Mouse (Mus musculus) heart, postnatal 10 days (tissue): ENCODE measurements around the gene Mettl7a2. TPM values are rescaled to one million over a fixed set of nuclear protein-coding genes. Genes with fewer than 3 reads are reported as not detected.
"Not testable (repeated sequence)": the region's sequence is repeated elsewhere in the genome, so short reads cannot be mapped to it uniquely, and the experiment has no call there.

Experiments
- DNase-seq, 2 experiments: peaks; one replicate each; pipeline ENCODE4 v3.0.0; 2021
- intact Hi-C: fragments of 180-260 bp; cut with DNase I; formaldehyde crosslinking; loops from one replicate; pipeline ENCODE4 v1.15.1; 2025
- total RNA-seq, 2 experiments: library from RNA; stranded (reverse); gene quantifications; 2 replicates each; pipeline ENCODE4 v1.2.3; 2021

Mettl7a2 gene
- under 1 TPM; 0.45 to 0.53 TPM for total RNA-seq

DNA sequence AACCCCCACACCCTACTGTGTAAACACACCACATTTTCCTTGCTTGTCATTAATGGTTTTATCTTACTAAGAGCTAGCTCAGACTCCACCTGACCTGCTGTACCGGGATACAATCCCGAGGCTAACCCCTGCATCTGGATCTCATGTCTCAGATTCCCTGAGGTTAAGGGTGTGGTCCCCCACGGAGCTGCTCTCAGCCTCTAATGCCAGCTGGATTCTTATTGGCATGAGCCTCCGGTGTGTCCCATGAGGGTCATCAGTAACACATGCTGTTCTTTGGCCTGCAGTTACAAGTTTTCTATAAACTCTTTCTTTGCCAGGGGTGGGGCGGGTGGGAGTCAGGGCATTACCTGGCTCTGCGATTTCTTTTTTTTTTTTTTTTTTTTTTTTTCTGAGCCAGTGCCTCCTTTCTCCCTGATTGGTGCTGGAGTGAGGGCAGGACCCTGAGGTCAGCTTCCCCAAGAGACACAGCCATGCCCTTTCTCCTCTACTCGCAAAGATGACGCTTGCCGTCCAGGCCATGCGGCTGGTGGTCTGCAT is at the start of gene Mettl7a2, which contains the start of gene Methig1:
TSS of gene Mettl7a2 (plus strand) at position 490 of the 540 bp plus-strand sequence.
TSS of gene Methig1 (plus strand) at position 439 of the 540 bp plus-strand sequence.
- no peak for DNase-seq
- intact Hi-C loops: no loop called here

DNA sequence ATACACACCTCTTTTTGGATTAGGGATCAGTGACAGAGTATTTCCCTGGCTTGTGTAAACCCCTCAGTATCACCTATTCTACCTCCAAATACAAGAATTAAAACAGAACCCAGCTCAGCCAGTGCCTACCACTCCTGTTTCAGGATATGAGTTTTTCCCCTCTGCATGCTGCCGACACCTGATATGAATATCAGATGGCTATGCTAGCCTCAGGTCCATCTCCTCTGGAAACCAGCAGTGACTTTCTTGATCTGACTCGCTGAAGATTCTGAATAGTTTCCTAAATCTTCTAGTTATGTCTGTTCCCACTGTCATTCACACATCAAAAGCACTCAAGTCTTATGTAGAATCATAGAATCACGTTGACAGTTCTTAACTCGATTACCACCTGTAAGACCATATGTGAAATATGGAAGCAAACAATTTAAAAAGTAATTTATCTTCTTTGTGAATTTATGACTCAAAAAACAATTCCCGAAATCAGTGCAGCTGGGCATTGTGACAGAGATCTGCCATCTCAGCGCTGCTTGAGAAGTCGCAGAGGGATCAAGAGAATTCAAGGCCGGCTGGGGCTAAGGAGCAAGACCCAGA is 49.5 kb upstream of the Mettl7a2 start:
- DNase-seq: no peak
- intact Hi-C loops: no loop called here

DNA sequence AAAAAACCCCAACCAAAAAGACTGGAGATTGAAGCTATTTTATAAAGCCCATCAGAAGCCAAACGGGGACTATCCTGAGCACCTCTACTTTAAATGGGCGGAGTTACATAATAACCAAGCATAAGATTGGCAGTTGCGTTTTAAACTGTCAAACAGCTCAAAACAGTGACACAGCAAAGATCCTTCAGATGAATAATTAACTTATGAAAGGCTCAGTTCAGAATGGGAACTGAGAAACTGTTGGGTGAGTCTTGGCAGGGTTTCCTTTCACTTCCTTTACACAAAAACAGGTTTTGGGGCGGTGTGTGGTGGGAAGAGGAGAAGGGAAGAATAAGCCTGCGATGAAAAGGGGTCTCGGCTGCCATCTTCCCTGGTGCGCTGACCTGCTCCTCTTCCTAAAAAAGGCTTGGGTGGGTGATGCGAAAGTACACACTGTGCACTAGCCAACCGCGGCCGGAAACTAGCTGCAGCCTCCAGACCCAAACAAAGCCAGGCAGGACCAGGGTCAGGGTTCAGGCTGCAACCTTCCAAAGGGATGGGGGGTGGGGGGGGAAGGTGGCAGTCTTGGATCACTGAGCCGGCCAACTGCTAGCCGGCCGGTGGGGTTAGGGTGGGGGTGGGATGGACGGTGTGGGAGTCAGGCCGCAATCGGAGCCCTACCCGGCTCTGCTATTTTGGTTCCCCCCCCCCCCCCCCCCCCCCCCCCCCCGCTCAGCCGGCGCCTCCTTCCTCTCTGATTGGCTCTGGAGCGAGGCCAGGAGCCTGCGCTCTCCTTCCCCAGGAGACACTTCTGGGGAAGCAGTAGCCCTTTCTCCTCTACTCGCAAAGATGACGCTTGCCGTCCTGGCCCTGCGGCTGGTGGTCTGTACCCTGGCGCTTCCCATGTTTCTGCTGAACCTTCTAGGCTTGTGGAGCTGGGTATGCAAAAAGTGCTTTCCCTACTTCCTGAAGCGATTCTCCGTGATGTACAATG is 48.7 kb upstream of the Mettl7a2 start, which contains the start of gene Mettl7a1:
TSS of gene Mettl7a1 (plus strand) at position 122 of the 973 bp plus-strand sequence.
- DNase-seq: peak; percentile 87 to 90
- intact Hi-C loops: no loop called here

DNA sequence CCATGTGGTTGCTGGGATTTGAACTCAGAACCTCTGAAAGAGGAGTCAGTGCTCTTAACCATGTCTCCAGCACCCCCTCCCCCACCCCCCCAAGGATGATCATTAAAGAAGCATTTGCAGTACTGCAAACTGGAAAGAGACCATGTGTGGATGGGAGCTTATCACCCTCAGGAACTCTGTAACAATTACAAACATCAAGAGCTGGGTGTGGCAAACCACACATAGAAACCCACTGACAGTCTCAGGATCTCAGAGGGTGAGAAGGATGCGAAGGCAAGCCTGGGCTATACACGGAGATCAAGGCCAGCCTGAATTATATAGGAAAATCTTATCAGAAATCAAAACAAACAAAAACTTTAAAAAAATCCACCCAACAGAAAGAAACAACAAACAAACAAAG is 46.8 kb upstream of the Mettl7a2 start:
- intact Hi-C loops: loop anchor here (5.0 kb wide), 1 partner anchor 66 kb away; no protein-coding TSS in a partner anchor
- DNase-seq: no peak

DNA sequence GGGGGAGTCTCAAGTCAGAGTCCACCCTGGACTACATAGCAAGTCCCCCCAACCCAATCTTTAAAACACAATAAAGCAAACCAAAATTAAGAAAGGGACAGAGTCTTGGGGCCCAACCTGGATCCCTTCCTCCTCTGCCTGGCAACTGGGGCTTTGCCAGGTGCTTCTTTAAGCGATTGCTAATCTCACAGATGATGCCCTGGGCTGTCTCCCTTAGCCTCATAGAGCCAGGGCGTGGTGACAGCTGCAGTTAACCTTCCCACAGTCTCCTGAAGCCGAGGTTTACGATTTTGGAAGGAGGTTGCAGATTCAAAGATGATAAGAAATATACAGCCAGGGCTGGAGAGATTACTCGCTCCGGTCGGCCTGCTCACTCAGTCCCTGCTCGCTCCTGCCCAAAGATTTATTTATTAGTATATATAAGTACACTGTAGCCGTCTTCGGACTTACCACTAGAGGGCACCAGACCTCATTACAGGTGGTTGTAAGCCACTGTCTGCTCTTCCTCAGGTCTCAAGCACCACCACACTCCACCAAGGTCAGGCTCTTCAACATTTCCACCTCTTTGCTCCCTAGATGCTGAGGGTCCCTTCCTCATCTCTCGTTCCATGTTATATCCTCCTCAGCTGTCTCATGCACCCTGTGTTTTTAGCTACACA is 45.4 kb upstream of the Mettl7a2 start:
- peak; percentile 25 to 48 for DNase-seq
- intact Hi-C loops: loop anchor here (5.0 kb wide), 1 partner anchor 65 kb away; no protein-coding TSS in a partner anchor

DNA sequence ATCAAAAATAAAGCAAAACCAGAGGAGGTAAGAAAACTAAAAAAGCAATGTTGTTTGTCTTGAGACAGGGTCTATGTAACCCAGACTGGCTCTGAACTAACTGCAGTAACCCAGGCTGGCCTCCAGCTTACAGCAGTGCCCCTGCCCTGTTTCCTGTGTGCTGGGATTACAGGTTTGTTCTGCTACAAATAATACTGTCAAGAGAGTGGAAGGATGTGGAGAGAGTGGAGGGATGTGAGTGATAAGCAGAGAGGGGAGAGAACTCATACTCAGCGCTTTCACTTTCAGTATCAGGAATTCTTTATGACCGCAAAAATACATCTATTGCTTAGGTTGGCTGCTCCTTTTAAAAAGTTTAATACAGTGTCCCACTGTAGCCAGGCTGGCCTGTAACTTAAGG is 40.7 kb upstream of the Mettl7a2 start:
- DNase-seq: no peak
- intact Hi-C loops: no loop called here

DNA sequence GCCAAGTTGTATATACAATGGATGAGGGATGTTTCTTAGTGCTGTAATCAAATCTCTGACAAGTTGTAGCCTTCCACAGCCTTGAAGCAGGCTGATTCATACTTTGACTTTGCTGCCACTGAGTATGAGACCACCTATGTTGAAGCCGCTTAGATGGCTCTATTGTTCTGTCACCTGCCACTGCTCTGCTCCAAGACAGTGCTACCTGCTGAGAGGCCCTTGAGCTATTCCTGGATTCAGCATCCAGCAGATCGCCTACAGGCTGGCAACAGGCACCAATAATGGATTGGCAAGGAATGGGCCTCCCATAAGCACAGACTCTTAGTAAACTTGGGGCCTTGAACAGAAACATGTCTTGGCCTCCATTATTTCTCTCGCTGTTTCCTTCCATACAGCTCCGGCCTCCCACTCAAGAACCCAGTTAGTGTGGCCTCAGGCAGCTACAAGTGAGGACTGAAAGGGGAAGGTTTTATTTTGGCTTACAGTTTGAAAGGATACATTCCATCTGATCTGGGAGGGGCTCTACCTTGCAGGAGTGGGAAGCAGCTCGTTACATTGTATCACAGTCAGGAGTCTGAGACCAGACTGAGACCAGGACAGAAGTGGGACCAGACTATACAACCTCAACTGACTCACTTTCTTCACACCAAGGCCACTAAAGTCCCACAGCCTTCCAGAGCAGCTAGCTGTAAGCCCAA is 38.4 kb upstream of the Mettl7a2 start:
- intact Hi-C loops: no loop called here
- DNase-seq: no peak

DNA sequence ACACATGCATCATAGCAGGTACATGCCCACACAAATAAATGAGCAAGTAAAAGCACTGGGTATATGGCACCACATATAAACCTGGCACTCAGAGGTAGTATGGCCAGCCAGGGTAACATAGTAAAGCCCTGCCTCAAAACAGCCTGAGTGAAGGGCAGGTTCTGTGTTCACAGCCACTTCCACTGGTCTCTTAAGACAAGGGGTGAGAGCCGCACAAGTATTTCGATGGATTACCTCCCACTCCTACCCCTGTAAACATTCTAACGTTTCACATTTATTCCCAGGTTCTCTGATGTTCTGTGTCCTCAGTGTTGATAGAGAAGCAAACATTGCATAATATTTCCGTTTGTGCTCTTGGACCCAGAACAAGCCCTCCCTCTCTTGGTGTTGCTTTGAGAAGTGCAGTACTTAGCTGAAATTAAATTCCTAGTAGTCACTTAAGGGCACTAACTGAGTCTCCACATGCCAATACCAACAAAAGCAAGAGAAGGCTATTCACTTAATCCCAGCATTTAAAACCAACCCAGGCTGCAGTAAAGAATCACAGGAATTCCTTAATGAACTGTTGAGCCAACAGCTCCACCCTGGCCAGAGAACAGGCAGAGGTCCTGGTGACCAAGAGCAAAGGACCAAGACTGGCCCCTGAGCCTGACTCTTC is 34.9 kb upstream of the Mettl7a2 start:
- DNase-seq, intact Hi-C loops: not testable (repeated sequence)

DNA sequence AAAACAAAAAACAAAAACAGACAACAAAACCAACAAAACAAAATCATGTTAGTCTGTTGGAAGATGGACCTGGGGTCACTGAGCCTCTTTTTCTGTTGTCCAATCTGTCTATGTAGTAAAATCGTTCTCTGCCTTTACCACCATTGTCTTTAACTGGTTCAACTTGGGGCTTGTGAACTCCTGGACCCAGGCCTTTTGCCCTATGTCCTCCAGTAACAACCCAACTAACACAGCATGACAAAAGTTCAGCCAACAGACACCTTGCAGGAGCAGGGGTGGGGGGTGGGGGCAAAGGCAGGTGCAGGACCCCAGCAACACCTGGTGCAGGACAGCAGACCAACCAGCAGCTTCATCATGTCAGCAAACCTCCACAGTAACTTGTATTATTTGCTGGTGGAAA is 33.1 kb upstream of the Mettl7a2 start:
- no peak for DNase-seq
- intact Hi-C loops: loop anchor here (5.0 to 10.0 kb wide), 2 partner anchors 58 to 295 kb away; no protein-coding TSS in a partner anchor

DNA sequence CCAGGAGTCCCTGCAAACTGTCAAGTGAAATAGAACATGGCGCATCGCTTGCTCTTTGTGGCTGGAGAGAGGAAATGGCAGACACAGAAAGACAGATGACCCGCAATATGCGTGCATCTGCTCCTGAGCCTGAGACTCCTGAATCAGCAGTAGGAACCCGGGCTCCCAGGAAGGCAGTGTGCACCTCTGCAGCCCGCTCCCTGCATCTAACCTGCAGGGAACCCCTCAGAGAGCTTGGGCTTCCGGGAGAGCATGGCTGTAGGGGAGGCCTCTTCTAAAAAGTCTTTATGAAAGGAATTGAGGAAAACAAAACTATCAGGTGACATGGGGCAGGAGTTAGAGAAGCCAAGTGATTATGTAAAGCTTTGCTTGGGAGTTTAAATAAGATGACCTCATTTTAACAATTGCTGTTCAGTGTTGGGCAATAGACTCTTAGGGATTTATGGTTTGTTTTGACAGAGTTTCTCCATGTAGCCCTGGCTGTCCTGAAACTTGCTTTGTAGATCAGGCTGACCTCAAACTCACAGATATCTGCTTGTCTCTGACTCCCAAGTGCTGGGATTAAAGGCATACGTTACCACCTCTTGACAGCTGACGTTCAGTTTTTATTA is 32.6 kb upstream of the Mettl7a2 start:
- no peak for DNase-seq
- intact Hi-C loops: loop anchor here (5.0 to 10.0 kb wide), 2 partner anchors 58 to 296 kb away; no protein-coding TSS in a partner anchor

DNA sequence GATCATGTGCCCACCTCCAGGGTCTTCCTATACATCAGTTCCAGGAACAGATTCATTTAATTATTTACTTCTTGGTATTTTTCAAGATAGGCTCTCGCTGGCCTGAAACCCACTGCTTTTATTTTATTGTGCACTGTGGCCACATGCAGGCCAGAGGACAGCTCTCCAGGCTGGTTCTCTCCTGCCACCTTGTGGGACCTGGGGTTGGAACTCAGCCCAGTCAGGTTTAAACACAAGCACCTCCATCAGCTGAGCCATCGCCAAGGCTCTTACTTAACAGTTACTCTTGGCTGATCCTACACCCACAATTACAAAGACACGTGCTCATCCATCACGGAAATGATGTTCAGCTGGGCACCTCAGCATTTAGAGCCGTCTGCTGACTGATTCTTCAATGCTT is 31.9 kb upstream of the Mettl7a2 start:
- DNase-seq: peak; percentile 58 to 64
- intact Hi-C loops: loop anchor here (5.0 to 10.0 kb wide), 2 partner anchors 59 to 296 kb away; no protein-coding TSS in a partner anchor

DNA sequence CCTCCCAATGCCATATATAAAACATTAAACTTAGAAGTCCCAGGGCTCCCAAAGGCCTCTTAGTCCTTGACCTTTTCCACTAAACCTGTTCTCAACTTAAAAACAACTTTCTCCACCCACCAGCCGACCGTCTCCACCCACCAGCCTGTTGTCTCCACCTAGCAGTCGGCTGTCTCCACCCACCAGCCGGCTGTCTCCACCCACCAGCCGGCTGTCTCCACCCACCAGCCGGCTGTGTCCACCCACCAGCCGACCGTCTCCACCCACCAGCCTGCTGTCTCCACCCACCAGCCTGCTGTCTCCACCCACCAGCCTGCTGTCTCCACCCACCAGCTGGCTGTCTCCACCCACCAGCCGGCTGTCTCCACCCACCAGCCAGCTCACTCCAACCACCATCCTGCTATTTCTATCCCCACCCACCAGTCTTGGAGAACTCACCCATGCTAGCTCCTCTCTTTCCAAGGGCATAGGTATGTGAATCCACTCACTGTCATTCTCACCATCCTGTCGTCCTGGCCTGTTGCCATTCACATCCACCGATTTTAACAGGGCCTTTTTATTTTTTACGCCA is 28.9 kb upstream of the Mettl7a2 start:
- no peak for DNase-seq
- intact Hi-C loops: loop anchor here (5.0 to 10.0 kb wide), 2 partner anchors 62 to 299 kb away; no protein-coding TSS in a partner anchor

DNA sequence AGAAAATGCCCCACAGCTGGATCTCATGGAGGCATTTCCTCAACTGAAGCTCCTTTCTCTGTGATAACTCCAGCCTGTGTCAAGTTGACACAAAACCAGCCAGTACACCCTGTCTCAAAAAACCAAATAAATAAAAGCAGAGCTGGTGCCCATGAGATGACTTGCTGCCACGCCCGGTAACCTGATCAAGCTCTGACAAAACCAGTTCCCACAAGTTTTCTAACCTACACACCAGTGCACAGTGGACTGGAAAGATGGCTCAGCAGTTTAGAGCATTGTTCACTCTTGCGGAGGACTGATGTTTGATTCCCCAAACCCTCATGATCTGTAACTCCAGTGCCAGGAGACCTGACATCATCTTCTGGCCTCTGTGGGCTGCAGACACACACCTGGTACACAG is 27.8 kb upstream of the Mettl7a2 start:
- intact Hi-C loops: loop anchor here (10.0 kb wide), 1 partner anchor 300 kb away; no protein-coding TSS in a partner anchor
- no peak for DNase-seq

DNA sequence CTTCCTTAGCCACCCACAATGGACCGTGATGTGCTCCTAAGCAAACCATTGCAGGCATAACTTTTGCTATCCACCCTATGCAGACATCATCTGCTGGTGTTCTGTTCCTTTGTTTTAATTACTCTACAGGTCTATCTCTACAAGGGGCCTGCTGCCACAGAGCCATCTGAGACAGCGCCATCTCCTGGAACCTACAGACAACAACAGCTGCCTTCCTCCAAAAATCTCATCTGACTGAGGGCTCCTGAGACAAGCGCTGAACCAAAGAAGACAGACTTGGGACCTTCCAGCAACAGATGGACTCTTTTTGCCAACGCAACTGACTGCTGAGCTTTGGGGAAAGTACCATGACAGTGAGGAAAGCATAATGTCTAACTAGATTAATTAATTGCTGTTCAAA is 24.9 kb upstream of the Mettl7a2 start:
- DNase-seq: not testable (repeated sequence)
- intact Hi-C loops: loop anchor here (10.0 kb wide), 1 partner anchor 303 kb away; no protein-coding TSS in a partner anchor

DNA sequence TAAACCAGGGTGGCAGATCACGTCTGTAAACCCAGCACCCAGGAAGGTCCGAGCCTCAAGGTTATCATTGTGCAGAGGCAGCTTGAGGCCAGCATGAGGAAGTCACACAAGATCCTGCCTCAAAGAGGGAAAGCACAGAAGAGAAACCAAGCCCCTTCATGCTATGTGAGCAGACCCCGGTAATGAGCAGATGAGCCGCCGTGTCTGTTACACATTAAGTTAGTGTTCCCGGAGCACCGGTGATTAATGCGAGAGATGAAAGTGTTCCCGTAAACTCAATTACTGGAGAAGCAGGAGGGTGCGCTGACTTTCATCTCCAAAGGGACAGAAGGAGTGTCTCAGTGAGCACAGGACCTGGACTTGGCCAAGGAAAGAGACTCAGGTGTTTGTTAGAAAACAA is 23.7 kb upstream of the Mettl7a2 start:
- not testable (repeated sequence) for DNase-seq
- intact Hi-C loops: loop anchor here (10.0 kb wide), 1 partner anchor 305 kb away; no protein-coding TSS in a partner anchor

DNA sequence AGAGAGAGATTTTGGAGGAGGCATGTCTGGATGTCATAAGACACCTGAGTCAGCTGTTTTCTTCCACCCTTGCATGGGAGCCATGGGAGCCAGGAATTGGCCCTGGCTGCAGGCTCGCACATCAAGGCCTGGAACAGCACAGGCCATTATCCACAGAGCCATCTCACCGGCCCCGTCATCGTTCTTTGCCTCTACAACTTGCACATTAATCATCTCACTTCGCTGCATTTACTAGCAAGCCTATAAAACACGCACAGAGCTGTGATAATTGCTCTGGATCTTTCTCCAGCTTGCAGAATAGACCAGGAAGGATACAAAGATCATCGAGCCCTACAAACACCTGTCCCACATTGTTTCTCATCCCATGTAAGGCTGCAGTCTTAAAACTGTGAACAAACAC is 22.3 kb upstream of the Mettl7a2 start:
- intact Hi-C loops: no loop called here

DNA sequence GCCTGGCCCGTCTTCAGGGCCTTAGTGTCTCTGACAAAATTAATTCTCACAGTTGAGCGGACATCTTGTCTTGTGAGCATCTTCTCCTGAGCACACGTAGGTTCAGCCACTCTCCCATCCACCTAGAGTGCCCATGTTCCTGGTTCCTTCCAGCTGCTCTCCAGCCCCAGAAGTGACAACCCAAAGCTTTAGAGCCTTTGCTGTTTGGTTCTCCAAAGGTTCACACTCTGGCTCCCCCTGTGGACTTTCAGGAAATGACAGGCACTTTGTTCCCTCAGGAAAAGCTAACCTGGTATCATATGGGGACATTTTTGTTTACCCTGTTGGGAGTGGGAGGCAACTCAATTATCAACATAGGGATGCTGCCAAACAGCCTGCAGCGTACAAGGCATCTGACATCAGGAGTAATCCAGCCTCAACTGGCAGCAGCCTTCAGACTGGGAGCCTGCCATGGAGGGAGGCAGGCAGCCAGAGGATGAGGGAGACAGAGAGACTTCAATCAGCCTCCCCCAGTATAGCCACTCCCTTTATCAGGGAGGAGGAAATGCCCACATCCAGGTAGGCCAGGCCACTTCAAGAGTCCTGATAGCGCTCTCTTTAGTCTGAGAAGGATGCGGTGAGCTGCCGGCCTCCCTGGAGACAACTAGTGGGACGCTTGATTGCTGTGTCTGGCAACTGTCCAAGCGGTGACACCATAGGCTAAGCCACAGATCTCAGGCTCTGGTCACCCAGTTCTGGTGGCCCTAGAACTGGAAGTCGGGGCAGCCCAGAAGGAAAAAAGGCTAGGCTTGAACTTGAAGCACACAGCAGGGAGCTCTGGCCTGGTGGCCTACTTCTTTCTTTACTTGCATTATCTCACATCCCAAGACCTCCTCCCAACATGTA is 20.7 kb upstream of the Mettl7a2 start:
- intact Hi-C loops: not testable (repeated sequence)
- DNase-seq: peak; percentile 26 to 34

More for the DNA sequence above, 22.3 kb upstream of the Mettl7a2 start:
- DNase-seq: no peak
